Mouse (Mus musculus): ENCODE measurements around the gene Ndrg2.

DNA sequence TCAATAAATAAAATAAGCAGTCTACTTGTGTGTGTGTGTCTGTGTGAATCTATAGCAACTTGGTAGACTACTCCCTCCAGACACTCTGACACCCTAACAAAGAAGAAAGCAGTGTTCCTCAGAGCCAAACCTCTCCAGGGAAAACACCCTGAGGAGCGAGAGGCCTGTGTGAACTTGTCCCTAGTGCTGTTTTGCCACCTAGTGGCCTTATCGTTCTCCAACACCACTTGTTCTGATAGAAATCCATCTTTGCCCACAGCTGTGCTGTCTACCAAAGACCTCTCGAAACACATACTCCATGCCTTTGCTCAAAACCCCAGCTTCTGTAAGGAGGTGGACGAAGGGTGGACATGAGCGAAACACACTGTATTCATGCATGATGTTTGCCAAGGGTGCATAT, 16.9 kb upstream of the Ndrg2 start:
- peak; percentile 21 for TF ChIP-seq CTCF (conservative IDR thresholded peaks at IDR 0.05; ENCODE audit: low read length)
- no peak for TF ChIP-seq NANOG (IDR thresholded peaks at IDR 0.05; ENCODE audit: borderline replicate concordance, low read length)
